Mouse (Mus musculus): ENCODE data around the gene Zfp101.

The Zfp101 gene

GRCm38 (mm10) chr17:33394182-33395034 is at the start of gene Zfp101:
Gene Zfp101, minus strand, starts transcription at chr17:33394641.
- DNase-seq (ENCODE audit: low read depth, low spot score), result peak; percentile 95

GRCm38 (mm10) chr17:33441159-33441558 is 46.7 kb upstream of the Zfp101 start:
- no peak for DNase-seq (ENCODE audit: low read depth, low spot score)

DNA sequence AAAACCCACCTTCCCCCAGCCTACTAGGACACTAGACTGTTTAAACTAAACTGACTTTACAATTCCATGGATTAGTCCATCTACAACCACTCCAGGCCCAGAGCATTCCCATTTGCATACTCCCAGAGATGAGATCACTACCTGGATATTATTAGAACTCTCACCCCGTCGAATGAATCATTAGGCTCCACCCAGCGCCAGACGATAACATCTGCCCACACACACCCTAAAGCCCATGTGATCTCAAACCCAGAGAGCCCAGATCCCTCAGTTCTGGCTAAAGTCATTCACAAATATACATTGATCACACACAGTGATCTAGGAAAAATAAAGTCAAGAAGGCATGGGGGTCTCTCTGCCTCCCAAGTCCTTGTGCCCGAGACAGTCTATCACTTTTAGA is 45.5 kb upstream of the Zfp101 start:
- no peak for DNase-seq (ENCODE audit: low read depth, low spot score)

DNA sequence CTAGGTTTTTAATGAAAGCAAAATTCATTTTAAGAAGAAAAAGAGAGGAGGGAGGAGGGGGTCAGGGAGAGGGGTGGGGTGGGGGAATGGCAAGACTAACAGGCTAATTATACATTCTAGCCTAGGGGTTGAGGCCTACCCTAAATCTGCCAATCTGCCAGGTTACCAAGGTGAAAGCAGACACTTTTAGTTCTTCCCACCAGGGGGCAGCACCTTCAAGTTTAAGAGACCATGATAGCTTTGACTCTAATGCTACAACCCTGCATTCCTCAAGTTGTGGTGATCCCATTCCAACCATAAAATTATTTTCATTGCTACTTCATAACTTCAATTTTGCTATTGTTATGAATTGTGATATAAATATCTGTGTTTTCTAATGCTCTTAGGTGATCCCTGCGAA is 44.7 kb upstream of the Zfp101 start:
- peak; percentile 88 for DNase-seq (ENCODE audit: low read depth, low spot score)

DNA sequence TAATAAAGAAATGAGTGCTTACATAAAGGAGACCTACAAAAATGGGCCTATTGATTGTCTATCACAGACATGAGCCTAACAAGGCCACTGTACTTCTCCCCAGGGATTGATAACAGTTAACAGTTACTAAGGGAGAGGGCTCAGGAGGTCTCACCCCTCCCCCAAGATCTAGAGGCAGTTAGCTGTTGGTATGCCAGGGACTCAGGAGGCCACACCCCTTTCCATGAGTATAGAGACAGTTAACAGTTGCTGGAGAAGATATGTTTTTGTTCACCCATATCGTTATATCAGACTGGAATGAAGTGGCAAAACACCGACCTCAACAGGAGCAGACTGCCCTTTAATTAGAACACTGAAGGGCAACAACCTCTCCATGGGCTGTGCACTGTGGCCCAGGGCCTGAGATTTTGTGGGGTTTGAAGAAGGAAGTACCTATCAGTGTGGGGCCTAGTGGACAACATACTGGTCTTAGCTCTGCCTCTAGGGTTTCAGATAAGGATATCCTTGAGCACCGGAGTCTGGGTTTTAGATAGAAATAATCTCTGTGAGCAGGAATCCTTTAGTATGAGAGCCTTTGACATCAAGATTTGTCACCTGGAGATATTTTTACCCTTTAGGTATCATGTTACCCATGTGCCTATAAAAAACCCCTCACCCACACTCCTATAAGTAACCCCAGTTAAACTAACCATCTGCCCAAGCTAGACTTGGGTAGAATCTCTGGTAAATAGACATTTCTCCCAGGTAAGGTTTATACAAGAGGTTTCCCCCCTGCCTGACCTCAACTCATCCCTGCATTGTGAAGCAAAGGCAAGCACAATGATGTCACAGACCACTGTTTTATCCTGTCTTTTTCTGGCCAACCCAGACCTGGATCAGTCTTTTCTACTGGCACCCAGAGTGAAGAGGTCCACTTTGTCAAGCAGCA is 37.8 kb upstream of the Zfp101 start, which contains the start of gene Actl9:
TSS of gene Actl9 (plus strand) at position 878 of the 928 bp plus-strand sequence.
- no peak for DNase-seq (ENCODE audit: low read depth, low spot score)

GRCm38 (mm10) chr17:33392271-33392670 is 2.2 kb downstream of the Zfp101 start:
- no peak for DNase-seq (ENCODE audit: low read depth, low spot score)

DNA sequence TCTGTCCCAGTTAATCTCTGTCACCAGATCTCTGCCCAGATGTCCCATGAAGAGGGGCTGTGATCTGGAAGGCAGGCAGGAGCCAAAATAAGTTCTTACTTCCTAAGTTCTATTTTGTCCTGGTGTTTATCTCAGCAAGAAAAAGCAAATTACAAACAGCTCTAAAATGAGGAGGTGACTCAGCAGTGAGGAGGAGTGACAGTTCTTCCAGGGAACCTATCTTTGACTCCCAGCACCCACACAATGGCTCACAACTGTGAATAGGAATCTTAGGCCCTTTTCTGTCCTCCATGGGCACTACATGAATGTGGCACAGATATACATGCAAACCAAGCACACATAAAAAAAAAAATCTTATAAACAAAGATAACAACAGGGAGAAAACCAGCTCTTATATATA is 8.7 kb downstream of the Zfp101 start:
- DNase-seq (ENCODE audit: low read depth, low spot score), result no peak

- DNase-seq (ENCODE audit: low read depth, low spot score), result no peak
These were observed 21.6 kb downstream of the Zfp101 start for GRCm38 (mm10) chr17:33372795-33373194.

DNA sequence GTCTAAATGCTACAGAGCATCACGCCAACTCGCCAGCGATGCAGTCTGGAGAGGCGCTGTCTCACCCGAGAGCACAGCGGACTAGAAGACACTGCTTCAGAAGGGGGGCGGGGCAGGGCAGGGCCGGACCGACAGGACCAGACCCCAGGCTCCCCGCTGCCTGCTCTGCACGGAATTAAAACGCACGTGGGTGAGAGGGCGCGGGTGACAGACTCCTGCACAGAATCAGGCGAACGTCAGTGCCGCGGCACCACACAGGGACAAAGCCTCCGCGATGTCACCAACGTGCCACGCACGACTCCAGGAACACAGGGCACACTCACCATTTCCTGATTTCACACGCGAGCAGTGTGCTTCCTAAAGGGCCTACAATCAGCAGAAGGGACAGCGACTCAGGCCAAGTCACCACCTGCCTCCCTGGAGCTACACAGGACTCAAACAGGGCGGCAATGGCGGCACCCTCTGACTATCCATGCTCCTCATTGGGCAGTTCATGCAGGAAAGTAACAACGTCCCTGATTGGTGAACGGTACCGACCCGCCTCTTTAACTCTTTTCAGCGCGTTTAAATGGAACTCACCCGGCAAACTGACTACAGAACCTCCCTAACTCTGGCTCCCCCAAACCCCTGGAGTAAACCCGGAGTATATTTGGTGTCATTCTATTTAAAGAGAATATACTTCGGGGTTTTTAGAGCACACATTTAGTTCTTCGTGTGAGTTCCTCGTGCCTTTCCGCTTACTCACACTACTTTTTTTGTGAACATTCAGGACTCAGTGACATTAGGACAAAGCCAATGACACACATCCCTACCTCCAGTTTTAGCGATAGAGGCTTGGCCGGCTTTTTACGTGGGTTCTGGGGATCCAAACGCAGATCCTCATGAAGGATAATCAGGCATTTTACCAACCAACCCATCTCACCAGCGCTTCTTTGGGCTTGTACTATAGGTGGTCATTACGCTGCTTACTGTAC is 35.7 kb downstream of the Zfp101 start, which contains the start of gene Zfp81:
TSS of gene Zfp81 (minus strand) at position 468 of the 974 bp plus-strand sequence.
- DNase-seq (ENCODE audit: low read depth, low spot score), result peak; percentile 92

- no peak for DNase-seq (ENCODE audit: low read depth, low spot score)
These were observed 41.5 kb downstream of the Zfp101 start for GRCm38 (mm10) chr17:33352981-33353380.

All from CD4-positive, CD25-positive, alpha-beta regulatory T cell, adult 2 months (primary cell).